Mouse (Mus musculus) gastrocnemius, postnatal 25 days (tissue): ENCODE data around the gene Tlk1. TPM values are rescaled to one million over a fixed set of nuclear protein-coding genes. Genes with fewer than 3 reads are reported as not detected.

Experiments used
- DNase-seq: peaks from one replicate; pipeline ENCODE4 v3.0.0; 2022
- total RNA-seq, 2 experiments: library from RNA; stranded (reverse); gene quantifications; 1 replicate in 1 of 2; 2 replicates in 1 of 2; pipeline ENCODE4 v1.2.3; 2021

Gene Tlk1
- total RNA-seq, 2 experiments from 2014 or later, result 28.1 to 34.8 TPM

- no peak for DNase-seq
Measured at GRCm38 (mm10) chr2:70790246-70790645, 35.3 kb downstream of the Tlk1 start.

- no peak for DNase-seq
Measured at GRCm38 (mm10) chr2:70789331-70789730, 36.2 kb downstream of the Tlk1 start.

GRCm38 (mm10) chr2:70784447-70784846, 41.1 kb downstream of the Tlk1 start:
- DNase-seq, result no peak

GRCm38 (mm10) chr2:70783504-70783903, 42.0 kb downstream of the Tlk1 start:
- DNase-seq, result no peak

- no peak for DNase-seq
Measured at GRCm38 (mm10) chr2:70779634-70780033, 45.9 kb downstream of the Tlk1 start.

- DNase-seq, result no peak
Measured at GRCm38 (mm10) chr2:70776744-70777143, 48.8 kb downstream of the Tlk1 start.

- no peak for DNase-seq
Measured at GRCm38 (mm10) chr2:70764734-70765133, 60.8 kb downstream of the Tlk1 start.

- no peak for DNase-seq
Measured at GRCm38 (mm10) chr2:70762741-70763140, 62.8 kb downstream of the Tlk1 start.

- no peak for DNase-seq
Measured at GRCm38 (mm10) chr2:70752149-70752548, 73.4 kb downstream of the Tlk1 start.

GRCm38 (mm10) chr2:70751655-70752054, 73.9 kb downstream of the Tlk1 start:
- DNase-seq, result no peak

GRCm38 (mm10) chr2:70742588-70742987, 82.9 kb downstream of the Tlk1 start:
- no peak for DNase-seq

- DNase-seq, result no peak
Measured at GRCm38 (mm10) chr2:70741901-70742300, 83.6 kb downstream of the Tlk1 start.

- no peak for DNase-seq
Measured at GRCm38 (mm10) chr2:70736008-70736407, 89.5 kb downstream of the Tlk1 start.

GRCm38 (mm10) chr2:70735534-70735933, 90.0 kb downstream of the Tlk1 start:
- no peak for DNase-seq

GRCm38 (mm10) chr2:70727089-70727488, 98.4 kb downstream of the Tlk1 start:
- no peak for DNase-seq

- no peak for DNase-seq
Measured at GRCm38 (mm10) chr2:70723610-70724243, 101.8 kb downstream of the Tlk1 start.

- no peak for DNase-seq
Measured at GRCm38 (mm10) chr2:70710878-70711277, 114.7 kb downstream of the Tlk1 start.

- no peak for DNase-seq
Measured at GRCm38 (mm10) chr2:70710236-70710635, 115.3 kb downstream of the Tlk1 start.

- no peak for DNase-seq
Measured at GRCm38 (mm10) chr2:70708986-70709730, 116.4 kb downstream of the Tlk1 start.

GRCm38 (mm10) chr2:70702403-70702802, 123.1 kb downstream of the Tlk1 start:
- DNase-seq, result no peak

- DNase-seq, result no peak
Measured at GRCm38 (mm10) chr2:70701571-70701970, 124.0 kb downstream of the Tlk1 start.

- no peak for DNase-seq
Measured at GRCm38 (mm10) chr2:70700851-70701250, 124.7 kb downstream of the Tlk1 start.

- DNase-seq, result no peak
Measured at GRCm38 (mm10) chr2:70695712-70696111, 129.8 kb downstream of the Tlk1 start.

- DNase-seq, result peak; percentile 39
Measured at GRCm38 (mm10) chr2:70690195-70690594, 135.3 kb downstream of the Tlk1 start.
